Mouse (Mus musculus) megakaryocyte, embryonic 14.5 days (primary cell): Measurements from ENCODE around the gene Gm11437. TPM values are rescaled to one million over a fixed set of nuclear protein-coding genes. Genes with fewer than 3 reads are reported as not detected.

Experiments used
- H3K27me3 ChIP-seq: replicated peaks from 2 replicates; pipeline ENCODE3; 2012; ENCODE audit warnings: inconsistent platforms
- H3K36me3 ChIP-seq: replicated peaks from 2 replicates; pipeline ENCODE3; 2012; ENCODE audit warnings: low read length, inconsistent platforms, mixed read lengths
- H3K4me1 ChIP-seq: 2 replicates; pipeline ENCODE4 v1.6.1; 2012; ENCODE audit warnings: inconsistent platforms
- H3K4me3 ChIP-seq: replicated peaks from 2 replicates; pipeline ENCODE3; 2012; ENCODE audit warnings: moderate library complexity, mild to moderate bottlenecking, inconsistent platforms
- H3K9me3 ChIP-seq: 2 replicates; pipeline ENCODE4 v1.6.1; 2012; ENCODE audit warnings: inconsistent platforms
- FLI1 ChIP-seq: IDR thresholded peaks from 2 replicates; pipeline ENCODE4 v1.6.1; 2012; ENCODE audit warnings: low read length, inconsistent platforms, mixed read lengths
- GATA1 ChIP-seq: IDR thresholded peaks from 3 replicates; pipeline ENCODE4 v1.6.1; 2012; ENCODE audit warnings: mixed read lengths, low read length, inconsistent platforms, borderline replicate concordance
- polyA plus RNA-seq: library from polyadenylated mRNA; stranded (reverse); fragments of >175 nt; gene quantifications from 2 replicates; pipeline ENCODE4 v1.2.3, GENCODE M21; 2012; ENCODE audit warnings: low replicate concordance; ENCODE audit not compliant: insufficient read depth

Gene Gm11437
- polyA plus RNA-seq, 1 experiment = not detected

DNA sequence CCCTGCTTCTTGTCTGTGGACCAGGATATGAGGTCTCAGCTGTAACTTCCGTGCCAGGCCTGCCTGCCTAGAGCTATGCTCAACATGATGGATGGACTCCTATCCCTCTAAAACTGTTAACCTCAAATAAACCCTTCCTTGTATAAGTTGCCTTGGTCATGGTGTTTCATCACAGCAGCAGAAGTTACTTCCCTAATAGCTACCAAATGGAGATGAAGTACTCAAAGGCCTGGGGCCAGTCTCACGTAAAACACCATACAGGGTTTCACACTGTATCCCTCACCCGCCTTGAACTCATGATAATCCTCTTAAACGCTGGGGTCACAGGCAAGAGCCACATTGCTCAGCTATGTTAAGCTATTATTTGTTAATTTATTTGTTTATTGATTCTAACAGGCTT lies 49.8 kb downstream of the Gm11437 start:
- H3K4me1 ChIP-seq = peaks cover 2% of the 10 kb centered on the region
- TF ChIP-seq GATA1 (no peak), FLI1 (no peak)
- no peak overlapping the region for H3K4me3 ChIP-seq
- no peaks in the 10 kb centered on the region for H3K9me3 ChIP-seq
- H3K27me3 ChIP-seq = no peaks in the 10 kb centered on the region
- H3K36me3 ChIP-seq = peaks cover 93% of the 10 kb centered on the region

DNA sequence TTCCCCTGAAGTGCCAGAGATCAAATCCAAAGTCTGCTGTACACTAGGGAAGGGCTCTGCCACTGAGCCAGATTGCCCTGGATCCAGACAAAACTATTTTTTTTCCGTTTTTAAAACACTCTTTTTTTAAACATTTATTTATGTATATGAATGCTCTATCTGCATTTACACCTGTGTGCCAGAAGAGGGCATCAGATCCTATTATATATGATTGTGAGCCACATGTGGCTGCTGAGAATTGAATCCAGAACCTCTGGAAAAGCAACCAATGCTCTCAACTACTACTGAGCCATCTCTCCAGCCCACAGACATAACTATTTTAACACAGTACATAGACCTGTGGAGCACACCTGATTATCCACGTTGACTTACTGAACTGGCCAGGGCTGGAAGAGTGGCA lies 51.1 kb downstream of the Gm11437 start:
- Histone ChIP-seq H3K9me3 (no peaks in the 10 kb centered on the region), H3K36me3 (peaks cover 89% of the 10 kb centered on the region), H3K27me3 (no peaks in the 10 kb centered on the region), H3K4me1 (peaks cover 7% of the 10 kb centered on the region), H3K4me3 (no peak overlapping the region)
- TF ChIP-seq FLI1 = no peak
- no peak for TF ChIP-seq GATA1

DNA sequence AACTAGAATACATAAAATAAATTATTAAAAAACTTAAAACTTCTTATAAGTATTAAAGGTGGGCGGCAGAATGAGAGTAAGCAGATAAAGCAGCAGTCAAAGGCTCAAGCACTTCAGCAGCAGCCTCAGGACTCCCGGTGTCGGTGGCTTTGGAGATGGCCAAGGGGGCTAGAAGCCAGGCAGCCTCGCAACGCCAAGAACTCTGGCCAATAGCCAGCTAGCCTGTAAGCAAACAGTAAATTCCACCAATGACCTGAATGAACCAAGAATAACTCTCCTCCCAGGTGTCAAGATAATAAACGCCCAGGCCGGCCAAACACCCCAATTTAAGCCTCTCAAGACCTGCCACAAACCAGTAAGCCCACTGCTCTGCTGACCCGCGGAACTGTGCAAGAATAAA lies 51.6 kb downstream of the Gm11437 start:
- no peaks in the 10 kb centered on the region for H3K27me3 ChIP-seq
- H3K36me3 ChIP-seq = peaks cover 89% of the 10 kb centered on the region

DNA sequence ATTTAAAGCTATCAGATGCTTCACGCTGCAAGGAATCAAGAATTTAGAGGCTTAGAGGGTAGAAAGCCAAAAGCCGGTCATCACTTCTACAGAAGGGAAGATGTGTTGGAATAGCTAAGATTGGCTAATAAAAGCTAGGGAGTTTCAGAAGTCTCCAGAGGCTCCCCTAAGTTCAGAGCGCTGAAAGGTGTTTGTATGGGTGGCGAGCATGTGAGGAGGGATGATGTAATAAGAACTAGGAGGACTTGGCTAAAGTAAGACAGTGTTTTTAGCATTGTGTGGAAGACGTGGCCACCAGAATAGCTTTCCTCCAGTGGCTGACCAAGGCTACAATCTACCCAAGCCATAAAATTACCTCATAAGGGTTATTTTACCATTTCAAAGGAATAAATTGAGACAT lies 53.7 kb downstream of the Gm11437 start:
- no peak for TF ChIP-seq FLI1
- no peak for TF ChIP-seq GATA1
- Histone ChIP-seq H3K36me3 (peaks cover 89% of the 10 kb centered on the region), H3K9me3 (no peaks in the 10 kb centered on the region), H3K4me3 (no peak overlapping the region), H3K4me1 (peaks cover 7% of the 10 kb centered on the region), H3K27me3 (no peaks in the 10 kb centered on the region)

More for the DNA sequence above, 51.6 kb downstream of the Gm11437 start:
- TF ChIP-seq GATA1 = no peak
- TF ChIP-seq FLI1 = no peak
- Histone ChIP-seq H3K9me3 (no peaks in the 10 kb centered on the region), H3K4me1 (peaks cover 7% of the 10 kb centered on the region), H3K4me3 (no peak overlapping the region)

DNA sequence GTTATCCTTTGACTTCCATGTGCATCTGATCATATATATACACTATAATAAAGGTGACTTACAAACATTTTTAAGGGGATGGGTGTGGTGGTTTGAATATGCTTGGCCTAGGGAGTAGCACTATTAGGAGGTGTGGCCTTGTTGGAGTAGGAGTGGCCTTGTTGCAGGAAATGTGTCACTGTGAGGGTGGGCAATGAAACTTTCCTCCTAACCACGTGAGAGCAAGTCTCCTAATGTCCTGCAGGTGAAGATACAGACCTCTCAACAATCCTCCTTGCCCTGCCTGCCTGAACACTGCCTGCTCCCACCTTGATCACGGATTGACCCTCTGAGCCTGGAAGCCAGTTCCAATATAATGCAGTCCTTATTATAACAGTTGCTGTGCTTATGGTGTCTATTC lies 60.1 kb downstream of the Gm11437 start:
- Histone ChIP-seq H3K4me3 (no peak overlapping the region), H3K9me3 (no peaks in the 10 kb centered on the region), H3K36me3 (peaks cover 97% of the 10 kb centered on the region)

DNA sequence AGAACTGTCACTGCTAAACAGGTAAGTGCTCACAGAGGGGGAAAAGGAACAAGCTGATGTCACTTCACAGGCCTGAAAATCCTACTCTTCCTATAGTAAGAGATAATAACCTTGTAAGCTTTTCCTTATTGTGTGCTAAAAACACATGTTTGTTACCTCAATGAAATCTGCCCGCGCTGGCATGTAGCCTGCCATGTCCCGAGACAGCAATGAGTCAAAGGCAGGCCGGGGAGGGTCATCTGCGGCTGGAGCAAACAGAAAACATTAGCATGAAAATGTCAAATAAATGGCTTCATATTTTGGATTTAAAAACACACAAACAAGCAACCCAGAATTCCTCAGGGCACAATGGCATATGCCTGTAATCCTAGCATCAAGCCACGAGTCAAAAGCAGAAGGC lies 63.2 kb downstream of the Gm11437 start:
- Histone ChIP-seq H3K27me3 (no peaks in the 10 kb centered on the region), H3K4me3 (no peak overlapping the region), H3K9me3 (no peaks in the 10 kb centered on the region), H3K4me1 (peaks cover 5% of the 10 kb centered on the region), H3K36me3 (peaks cover 100% of the 10 kb centered on the region)
- TF ChIP-seq FLI1 = no peak
- no peak for TF ChIP-seq GATA1

More for the DNA sequence above, 60.1 kb downstream of the Gm11437 start:
- Histone ChIP-seq H3K4me1 (peaks cover 7% of the 10 kb centered on the region), H3K27me3 (no peaks in the 10 kb centered on the region)
- no peak for TF ChIP-seq FLI1
- no peak for TF ChIP-seq GATA1

DNA sequence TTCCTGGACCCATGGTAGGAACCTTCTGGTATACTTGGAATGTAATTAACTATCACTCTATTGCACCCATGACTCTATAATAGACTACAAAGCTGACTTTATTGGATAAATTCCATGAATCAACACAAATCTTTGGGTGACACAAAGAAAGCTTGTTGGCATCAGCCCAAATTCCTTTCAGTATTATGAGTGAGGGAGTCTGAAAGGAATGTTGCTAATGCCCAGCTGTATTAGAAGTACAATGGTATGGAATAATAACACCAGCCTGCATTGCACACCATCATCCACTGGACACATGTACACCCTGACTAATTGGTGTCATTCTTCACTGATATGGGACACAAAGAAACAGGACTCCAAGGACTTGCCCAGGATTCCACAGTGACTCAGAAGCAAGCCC lies 66.1 kb downstream of the Gm11437 start:
- Histone ChIP-seq H3K9me3 (no peaks in the 10 kb centered on the region), H3K27me3 (no peaks in the 10 kb centered on the region), H3K4me1 (no peaks in the 10 kb centered on the region), H3K4me3 (no peak overlapping the region), H3K36me3 (peaks cover 98% of the 10 kb centered on the region)
- TF ChIP-seq GATA1 = no peak
- TF ChIP-seq FLI1 = no peak

Other genes starting within 250 kb of the Gm11437 start
- 0.81 TPM in 1 of 2 replicates, not detected in the other for gene Ddx52, start 225.4 kb downstream of the Gm11437 start, polyA plus RNA-seq
- gene Synrg, start 203.0 kb downstream of the Gm11437 start, polyA plus RNA-seq = 2.2 and 23.3 TPM in 2 replicates
- 14.5 and 17.1 TPM in 2 replicates for gene Dusp14, start 98.2 kb downstream of the Gm11437 start, polyA plus RNA-seq
- gene Tada2a, start 37.9 kb downstream of the Gm11437 start, polyA plus RNA-seq = 0.67 and 3.9 TPM in 2 replicates
- gene Acaca, start 37.8 kb downstream of the Gm11437 start, polyA plus RNA-seq = 7.9 and 9.9 TPM in 2 replicates